Mouse (Mus musculus) heart, adult 2 months (tissue): ENCODE measurements around the gene Phf21b.

ENCODE experiments used
- EP300 ChIP-seq: fragments of 200-500 bp; IDR thresholded peaks from 2 replicates; pipeline ENCODE4 v1.6.1; 2011; ENCODE audit warnings: low read depth, low read length, control low read depth; ENCODE audit not compliant: insufficient read depth
- POLR2A ChIP-seq: fragments of 200-500 bp; IDR thresholded peaks from 2 replicates; pipeline ENCODE4 v1.6.1; 2011; ENCODE audit warnings: mild to moderate bottlenecking, low read depth, low read length, control low read depth; ENCODE audit not compliant: insufficient read depth

DNA sequence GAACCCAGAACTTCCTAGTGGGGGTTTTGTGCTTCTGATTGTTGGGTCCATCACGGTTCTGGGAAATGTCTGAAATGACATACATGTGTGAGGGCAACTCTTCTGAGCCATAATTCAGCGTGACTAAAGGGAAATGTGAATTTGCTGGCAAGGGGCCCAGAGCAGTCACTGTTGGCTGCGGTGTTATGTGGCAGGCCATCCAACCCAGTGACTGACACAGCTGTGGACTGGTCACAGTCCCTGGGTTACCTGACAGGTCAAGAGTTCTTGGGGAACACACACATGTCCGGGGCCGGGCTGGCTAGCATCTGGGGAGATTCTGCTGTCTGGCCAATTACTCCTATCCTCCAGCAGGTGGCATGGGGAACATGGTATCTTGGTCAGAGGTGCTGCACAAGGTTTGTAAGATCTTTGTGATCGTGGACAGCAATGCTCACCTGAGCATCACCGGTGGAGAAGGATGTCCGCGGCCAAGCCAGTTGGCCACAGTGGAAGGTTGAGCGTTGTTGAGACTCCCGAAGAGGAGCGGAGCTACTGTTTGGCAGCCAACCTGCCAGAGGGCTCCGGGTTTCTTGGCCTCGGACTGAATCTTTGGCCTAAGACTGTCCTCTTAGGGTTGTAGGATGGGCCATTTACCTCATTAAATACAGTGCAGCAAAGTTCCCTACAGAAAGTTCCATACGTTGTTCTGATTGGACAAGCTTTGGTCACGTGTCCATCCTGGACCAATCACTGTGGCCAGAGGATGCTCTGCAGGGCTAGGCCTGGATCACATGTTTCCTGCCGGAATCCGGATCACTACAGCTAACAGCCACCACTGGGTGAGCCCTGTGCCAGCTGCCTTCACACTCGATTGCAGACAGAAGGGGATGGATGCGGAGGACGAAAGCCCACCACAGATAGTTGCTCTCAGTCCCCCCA is 83.4 kb downstream of the Phf21b start:
- TF ChIP-seq EP300 (no peak), POLR2A (no peak)
